Mouse (Mus musculus) liver, embryonic 12.5 days (tissue): Measurements from ENCODE around the gene Hmbs. TPM values are rescaled to one million over a fixed set of nuclear protein-coding genes. Genes with fewer than 3 reads are reported as not detected.
"Not testable (repeated sequence)": the region's sequence is repeated elsewhere in the genome, so short reads cannot be mapped to it uniquely, and the experiment has no call there.

Experiments
- ATAC-seq: fragments of 200-750 bp; cut with Nextera tagmentation; 2 replicates; pipeline ENCODE4 v1.8.0; 2017; ENCODE audit warnings: moderate number of reproducible peaks, mild to moderate bottlenecking, moderate library complexity
- H3K27ac ChIP-seq: fragments of 300-500 bp; sonication (generic); 2 replicates; pipeline ENCODE4 v1.5.1; 2016; ENCODE audit warnings: mild to moderate bottlenecking
- H3K27me3 ChIP-seq: fragments of 300-500 bp; sonication (generic); replicated peaks from 2 replicates; pipeline ENCODE4 v1.6.1; 2016; ENCODE audit warnings: mild to moderate bottlenecking, moderate library complexity
- H3K36me3 ChIP-seq: fragments of 300-500 bp; sonication (generic); 2 replicates; pipeline ENCODE4 v1.6.1; 2016; ENCODE audit warnings: mild to moderate bottlenecking, moderate library complexity
- H3K4me1 ChIP-seq: fragments of 300-500 bp; sonication (generic); 2 replicates; pipeline ENCODE4 v1.6.1; 2016
- H3K4me2 ChIP-seq: fragments of 300-500 bp; sonication (generic); 2 replicates; pipeline ENCODE4 v1.6.1; 2016; ENCODE audit warnings: mild to moderate bottlenecking, moderate library complexity
- H3K4me3 ChIP-seq: fragments of 300-500 bp; sonication (generic); 2 replicates; pipeline ENCODE4 v1.5.1; 2016; ENCODE audit warnings: mild to moderate bottlenecking, moderate library complexity
- H3K9ac ChIP-seq: fragments of 300-500 bp; sonication (generic); 2 replicates; pipeline ENCODE4 v1.6.1; 2016; ENCODE audit warnings: mild to moderate bottlenecking, moderate library complexity
- H3K9me3 ChIP-seq: fragments of 300-500 bp; sonication (generic); replicated peaks from 2 replicates; pipeline ENCODE4 v1.6.1; 2016; ENCODE audit warnings: mild to moderate bottlenecking, moderate library complexity
- WGBS: fragments of 180-500 bp; shearing (Covaris S2); methylation state at CpG from one replicate; pipeline ENCODE4 v1.1.7; 2016; ENCODE audit not compliant: insufficient replicate concordance; 5-methylcytosine and 5-hydroxymethylcytosine counted together
- microRNA-seq: library from miRNA; unstranded; fragments of <30 nt; microRNA quantifications from one replicate; pipeline ENCODE4, GENCODE M21; 2017
- polyA plus RNA-seq: library from polyadenylated mRNA; unstranded; fragments of >200 nt; fragmentation: Nextera tagmentation; extraction: Ambion mirVana; gene quantifications from 2 replicates; pipeline ENCODE4 v1.2.1, GENCODE M21; 2016

Gene Hmbs
- polyA plus RNA-seq, 1 experiment from 2014 or later: 1,354 TPM

DNA sequence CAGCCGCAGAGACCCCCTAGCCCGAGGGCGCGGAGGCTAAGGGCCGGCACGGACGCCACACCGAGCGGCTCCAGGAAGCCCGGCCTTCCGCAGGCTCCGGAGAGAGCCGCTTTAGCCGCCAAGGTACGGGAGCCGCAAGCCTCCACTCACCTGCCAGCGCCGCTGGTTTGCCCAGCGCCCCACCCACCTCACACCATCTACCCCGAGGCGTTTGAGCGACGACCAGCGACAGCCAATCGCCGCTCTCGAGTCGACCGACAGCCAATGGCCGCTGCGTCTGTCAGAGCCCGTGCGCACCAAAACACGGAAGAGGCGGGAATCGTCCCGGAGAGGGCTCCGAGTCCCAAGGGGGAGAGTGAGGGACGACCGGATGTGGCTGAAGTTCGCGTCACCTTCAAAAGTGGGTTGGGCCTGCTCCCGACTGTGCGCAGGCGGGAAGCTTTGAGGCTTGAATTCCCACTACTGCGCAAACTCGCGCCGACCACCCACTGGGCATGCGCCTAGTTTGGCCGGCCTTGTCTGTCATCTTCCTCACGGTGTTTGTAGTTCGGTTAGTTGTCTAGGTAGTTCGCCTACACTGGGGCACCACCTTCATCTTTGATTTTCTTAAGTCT lies 38.5 kb downstream of the Hmbs start, which contains the start of gene Hinfp:
Hinfp (minus strand) TSS at position 206 of the 614 bp plus-strand sequence.
- peak within 1 kb of the TSS; percentile 98 for H3K9ac ChIP-seq
- no peaks in the 10 kb centered on the region for H3K27me3 ChIP-seq
- H3K4me2 ChIP-seq: peak within 1 kb of the TSS; percentile 88
- peak within 1 kb of the TSS; percentile 99 for H3K4me3 ChIP-seq
- peak; percentile 99 for ATAC-seq
- H3K4me1 ChIP-seq: peaks cover 42% of the 10 kb centered on the region
- under 1% methylated on average over 54 of the region's 54 CpGs for WGBS
- H3K27ac ChIP-seq: peak within 1 kb of the TSS; percentile 93
- peaks cover 38% of the 10 kb centered on the region for H3K36me3 ChIP-seq
- no peaks in the 10 kb centered on the region for H3K9me3 ChIP-seq

GRCm38 (mm10) chr9:44300001-44300400 lies 44.0 kb downstream of the Hmbs start:
- H3K4me2 ChIP-seq, H3K4me3 ChIP-seq, H3K9me3 ChIP-seq, H3K27ac ChIP-seq, ATAC-seq, H3K27me3 ChIP-seq, H3K9ac ChIP-seq: not testable (repeated sequence)
- Histone ChIP-seq H3K36me3 (peaks cover 86% of the 10 kb centered on the region), H3K4me1 (peaks cover 29% of the 10 kb centered on the region)
- WGBS: 94% methylated on average over 3 of the region's 3 CpGs

DNA sequence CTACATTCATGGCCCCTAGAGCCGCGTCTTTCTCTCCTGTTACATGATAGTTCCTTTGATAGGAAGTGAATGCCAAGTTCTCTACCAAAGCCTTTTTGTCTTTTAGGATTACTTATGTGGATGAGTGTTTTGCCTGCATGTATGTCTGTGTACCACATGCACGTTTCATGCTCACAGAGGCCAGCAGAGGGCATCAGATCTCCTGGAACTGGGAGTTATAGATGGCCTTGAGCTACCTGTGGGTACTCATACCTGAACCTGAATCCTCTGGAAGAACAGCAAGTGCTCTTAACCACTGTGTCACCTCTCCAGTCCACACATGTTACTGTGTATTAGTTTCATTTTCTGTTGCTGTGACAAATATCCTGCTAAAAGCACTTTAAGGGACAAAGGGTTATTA lies 51.5 kb downstream of the Hmbs start:
- peaks cover 25% of the 10 kb centered on the region for H3K4me1 ChIP-seq

GRCm38 (mm10) chr9:44288959-44289291 lies 55.1 kb downstream of the Hmbs start:
- Histone ChIP-seq H3K4me1 (peaks cover 60% of the 10 kb centered on the region), H3K27ac (peak overlapping the region; percentile 97), H3K9ac (peak overlapping the region; percentile 98), H3K27me3 (peaks cover 19% of the 10 kb centered on the region), H3K36me3 (peaks cover 53% of the 10 kb centered on the region), H3K4me2 (peak overlapping the region; percentile 92), H3K4me3 (peak overlapping the region; percentile 90), H3K9me3 (peaks cover 5% of the 10 kb centered on the region)
- ATAC-seq: peak; percentile 52
- WGBS: 7% methylated on average over 11 of the region's 11 CpGs

More for the DNA sequence above, 51.5 kb downstream of the Hmbs start:
- no peak overlapping the region for H3K4me3 ChIP-seq
- 63% methylated on average over 3 of the region's 3 CpGs for WGBS
- no peak overlapping the region for H3K9ac ChIP-seq
- no peak for ATAC-seq
- no peak overlapping the region for H3K27ac ChIP-seq
- peaks cover 6% of the 10 kb centered on the region; the same call in 1 of the 2 replicates for H3K27me3 ChIP-seq
- H3K9me3 ChIP-seq: peaks cover 5% of the 10 kb centered on the region
- peaks cover 75% of the 10 kb centered on the region for H3K36me3 ChIP-seq
- H3K4me2 ChIP-seq: no peak overlapping the region

DNA sequence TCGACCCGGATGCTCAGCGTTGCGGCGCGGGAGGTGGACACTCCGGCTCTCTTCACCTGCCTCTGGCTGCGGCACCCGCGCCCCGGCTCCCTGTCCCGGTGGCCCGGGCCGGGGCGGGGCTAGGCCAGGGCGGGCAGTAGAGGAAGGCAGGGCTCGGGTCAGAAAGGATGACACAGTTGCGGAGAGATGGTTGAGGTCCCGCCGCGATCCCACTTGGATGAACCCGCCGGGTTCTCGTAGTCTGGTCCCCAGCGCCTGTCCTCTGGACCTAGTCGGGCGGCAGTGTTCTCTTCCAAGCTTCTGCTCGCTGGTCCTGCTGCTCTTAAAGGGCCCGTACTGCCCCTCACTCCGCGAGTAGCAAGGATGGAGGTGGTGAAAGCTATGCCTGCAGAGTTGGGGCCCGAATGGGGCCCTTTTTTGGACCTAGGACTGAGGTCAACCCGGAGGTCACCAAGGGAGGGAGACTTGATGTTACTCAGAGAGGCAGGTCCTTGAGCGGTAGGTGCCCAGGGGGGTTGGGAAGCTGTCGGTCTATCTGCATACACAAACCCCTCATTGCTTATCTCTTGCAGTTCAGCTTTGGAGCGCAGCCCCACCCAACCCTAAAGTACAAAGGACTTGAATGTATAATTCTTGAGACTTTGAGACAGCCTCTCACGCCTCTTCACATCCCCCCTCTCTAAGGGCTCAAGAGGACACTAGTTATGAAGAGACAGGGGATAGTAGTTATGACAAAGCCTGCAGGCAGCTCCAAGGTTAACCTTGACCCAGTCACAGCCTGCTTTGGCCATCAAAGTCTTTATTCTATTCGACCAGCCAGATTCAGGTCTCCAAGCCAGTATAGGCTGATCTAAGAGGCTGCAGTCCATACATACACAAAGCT lies 55.7 kb downstream of the Hmbs start, which contains the start of gene Abcg4:
Abcg4 (minus strand) TSS at position 540 of the 883 bp plus-strand sequence.
- Histone ChIP-seq H3K27ac (peak within 1 kb of the TSS; percentile 97), H3K4me1 (peaks cover 65% of the 10 kb centered on the region), H3K36me3 (peaks cover 53% of the 10 kb centered on the region), H3K27me3 (peaks cover 19% of the 10 kb centered on the region), H3K4me2 (peak within 1 kb of the TSS; percentile 92), H3K4me3 (peak within 1 kb of the TSS; percentile 90), H3K9me3 (peaks cover 5% of the 10 kb centered on the region), H3K9ac (peak within 1 kb of the TSS; percentile 98)
- ATAC-seq: peak; percentile 87
- WGBS: 3% methylated on average over 38 of the region's 38 CpGs

DNA sequence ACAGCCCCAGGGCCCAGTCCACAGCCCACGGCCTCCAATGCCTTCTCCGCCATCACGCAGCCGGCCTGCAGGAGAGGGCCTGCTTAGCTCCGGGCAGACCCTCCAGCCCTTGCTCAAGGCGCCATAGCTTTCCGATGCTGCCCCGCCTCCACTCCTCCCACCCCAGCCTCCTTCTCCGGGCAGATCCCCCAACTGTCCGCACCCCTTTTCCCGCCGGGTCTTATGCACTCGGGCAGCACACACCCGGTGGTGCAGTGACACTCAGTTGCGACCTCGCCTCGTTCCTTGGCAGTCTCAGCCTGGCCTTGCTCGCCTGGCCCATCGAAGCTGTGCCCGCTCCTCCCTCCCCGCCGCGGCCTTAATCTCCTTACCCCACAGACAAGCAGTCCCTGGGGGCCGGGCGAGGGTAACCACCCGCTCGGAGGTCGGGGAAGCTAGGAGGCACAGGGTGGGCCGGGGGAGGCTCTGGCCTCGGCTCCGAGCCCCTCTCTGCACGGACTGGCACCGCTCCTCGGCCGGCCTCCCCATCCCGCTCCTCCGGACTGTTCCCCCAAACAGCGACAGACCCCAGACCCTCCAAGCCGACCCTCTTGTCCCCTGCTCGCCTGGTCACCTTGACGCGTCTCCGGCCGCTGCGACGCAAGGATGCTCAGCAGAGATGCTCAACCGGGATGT lies 56.5 kb downstream of the Hmbs start:
- Histone ChIP-seq H3K4me3 (peak overlapping the region; percentile 90), H3K9me3 (peaks cover 5% of the 10 kb centered on the region), H3K27ac (peak overlapping the region; percentile 97), H3K4me1 (peaks cover 70% of the 10 kb centered on the region), H3K27me3 (peaks cover 19% of the 10 kb centered on the region), H3K36me3 (peaks cover 52% of the 10 kb centered on the region), H3K4me2 (peak overlapping the region; percentile 92), H3K9ac (peak overlapping the region; percentile 98)
- WGBS: 2% methylated on average over 47 of the region's 47 CpGs
- ATAC-seq: peak; percentile 41

- ATAC-seq: peak; percentile 21
- Histone ChIP-seq H3K27me3 (peaks cover 19% of the 10 kb centered on the region), H3K9ac (peak overlapping the region; percentile 98), H3K36me3 (peaks cover 52% of the 10 kb centered on the region), H3K4me1 (peaks cover 70% of the 10 kb centered on the region), H3K4me2 (peak overlapping the region; percentile 92), H3K4me3 (peak overlapping the region; percentile 90), H3K27ac (peak overlapping the region; percentile 97), H3K9me3 (peaks cover 5% of the 10 kb centered on the region)
- 8% methylated on average over 11 of the region's 11 CpGs for WGBS
Measured at GRCm38 (mm10) chr9:44287003-44287400, 57.0 kb downstream of the Hmbs start.

Small RNAs within 50 kb of the gene (microRNA-seq; reads per million reads assigned to microRNA genes)
- not detected for gene Gm44335

Other genes with a start within 250 kb of the Hmbs start
- 0.11 TPM in 1 of 2 replicates, not detected in the other for gene Mfrp, start 242.5 kb downstream of the Hmbs start, polyA plus RNA-seq
- 0.23 and 0.28 TPM in 2 replicates for gene C1qtnf5, start 237.0 kb downstream of the Hmbs start, polyA plus RNA-seq
- not detected in 2 replicates for gene Gm49380, start 230.7 kb downstream of the Hmbs start, polyA plus RNA-seq
- 57.6 and 58.7 TPM in 2 replicates for gene Rnf26, start 230.7 kb downstream of the Hmbs start, polyA plus RNA-seq
- 6.1 and 6.3 TPM in 2 replicates for gene Mcam, start 209.8 kb downstream of the Hmbs start, polyA plus RNA-seq
- gene Cbl, start 110.2 kb downstream of the Hmbs start, polyA plus RNA-seq: 9.5 and 10.0 TPM in 2 replicates
- gene Ccdc153, start 103.6 kb downstream of the Hmbs start, polyA plus RNA-seq: not detected in 2 replicates
- 0.15 and 0.17 TPM in 2 replicates for gene Pdzd3, start 92.8 kb downstream of the Hmbs start, polyA plus RNA-seq
- gene Nlrx1, start 75.6 kb downstream of the Hmbs start, polyA plus RNA-seq: 3.6 and 4.0 TPM in 2 replicates
- 20.1 and 21.7 TPM in 2 replicates for gene Abcg4, start 55.6 kb downstream of the Hmbs start, polyA plus RNA-seq
- 16.2 and 17.2 TPM in 2 replicates for gene Hinfp, start 38.6 kb downstream of the Hmbs start, polyA plus RNA-seq
- 12.3 and 13.0 TPM in 2 replicates for gene C2cd2l, start 23.9 kb downstream of the Hmbs start, polyA plus RNA-seq
- gene Dpagt1, start 18.2 kb downstream of the Hmbs start, polyA plus RNA-seq: 21.9 and 24.0 TPM in 2 replicates
- gene H2afx, start 9.5 kb downstream of the Hmbs start, polyA plus RNA-seq: 233 and 239 TPM in 2 replicates
- 17.0 and 19.0 TPM in 2 replicates for gene Vps11, start 17.4 kb upstream of the Hmbs start, polyA plus RNA-seq
- 24.4 and 26.4 TPM in 2 replicates for gene Hyou1, start 35.3 kb upstream of the Hmbs start, polyA plus RNA-seq
- 19.7 and 21.1 TPM in 2 replicates for gene Slc37a4, start 52.6 kb upstream of the Hmbs start, polyA plus RNA-seq
- 1,783 and 1,792 TPM in 2 replicates for gene Rps25, start 62.9 kb upstream of the Hmbs start, polyA plus RNA-seq
- 77.7 and 79.9 TPM in 2 replicates for gene Trappc4, start 63.4 kb upstream of the Hmbs start, polyA plus RNA-seq
- 16.8 and 18.6 TPM in 2 replicates for gene Ccdc84, start 74.3 kb upstream of the Hmbs start, polyA plus RNA-seq
- gene Foxr1, start 96.9 kb upstream of the Hmbs start, polyA plus RNA-seq: not detected in 2 replicates
- gene Upk2, start 110.7 kb upstream of the Hmbs start, polyA plus RNA-seq: not detected in 2 replicates
- gene Bcl9l, start 138.6 kb upstream of the Hmbs start, polyA plus RNA-seq: 2.5 and 2.7 TPM in 2 replicates
- 0.05 TPM in 1 of 2 replicates, not detected in the other for gene Cxcr5, start 217.6 kb upstream of the Hmbs start, polyA plus RNA-seq